Mouse (Mus musculus) hindbrain, embryonic 15.5 days (tissue): ENCODE measurements around the gene Btbd18. TPM values are rescaled to one million over a fixed set of nuclear protein-coding genes. Genes with fewer than 3 reads are reported as not detected.

Experiments used
- ATAC-seq: fragments of 200-750 bp; cut with Nextera tagmentation; 2 replicates; pipeline ENCODE4 v1.8.0; 2017; ENCODE audit warnings: low read depth, moderate number of reproducible peaks, moderate TSS enrichment; ENCODE audit not compliant: low FRiP score
- H3K27ac ChIP-seq: fragments of 300-500 bp; sonication (generic); replicated peaks from 2 replicates; pipeline ENCODE4 v1.5.1; 2015; ENCODE audit warnings: mild to moderate bottlenecking, inconsistent platforms
- H3K27me3 ChIP-seq: fragments of 300-500 bp; sonication (generic); 2 replicates; pipeline ENCODE4 v1.6.1; 2015; ENCODE audit warnings: control low read depth, inconsistent platforms
- H3K36me3 ChIP-seq: fragments of 300-500 bp; sonication (generic); 2 replicates; pipeline ENCODE4 v1.6.1; 2015; ENCODE audit warnings: control low read depth, inconsistent platforms
- H3K4me1 ChIP-seq: fragments of 300-500 bp; sonication (generic); replicated peaks from 2 replicates; pipeline ENCODE4 v1.6.1; 2015; ENCODE audit warnings: control low read depth, inconsistent platforms
- H3K4me2 ChIP-seq: fragments of 300-500 bp; sonication (generic); 2 replicates; pipeline ENCODE4 v1.6.1; 2015; ENCODE audit warnings: moderate library complexity, mild to moderate bottlenecking, inconsistent platforms
- H3K4me3 ChIP-seq: fragments of 300-500 bp; sonication (generic); 2 replicates; pipeline ENCODE4 v1.5.1; 2015; ENCODE audit warnings: mild to moderate bottlenecking, inconsistent platforms
- H3K9ac ChIP-seq: fragments of 300-500 bp; sonication (generic); 2 replicates; pipeline ENCODE4 v1.6.1; 2015; ENCODE audit warnings: inconsistent platforms
- H3K9me3 ChIP-seq: fragments of 300-500 bp; sonication (generic); 2 replicates; pipeline ENCODE4 v1.6.1; 2016; ENCODE audit warnings: control low read depth, inconsistent platforms
- WGBS: fragments of 180-500 bp; shearing (Covaris S2); methylation state at CpG from one replicate; pipeline ENCODE4 v1.1.7; 2015; 5-methylcytosine and 5-hydroxymethylcytosine counted together
- polyA plus RNA-seq: library from polyadenylated mRNA; unstranded; fragments of >200 nt; fragmentation: Nextera tagmentation; extraction: Ambion mirVana; gene quantifications from 2 replicates; pipeline ENCODE4 v1.2.1, GENCODE M21; 2015

Btbd18 gene
- polyA plus RNA-seq, 1 experiment from 2014 or later: 0.10 TPM

DNA sequence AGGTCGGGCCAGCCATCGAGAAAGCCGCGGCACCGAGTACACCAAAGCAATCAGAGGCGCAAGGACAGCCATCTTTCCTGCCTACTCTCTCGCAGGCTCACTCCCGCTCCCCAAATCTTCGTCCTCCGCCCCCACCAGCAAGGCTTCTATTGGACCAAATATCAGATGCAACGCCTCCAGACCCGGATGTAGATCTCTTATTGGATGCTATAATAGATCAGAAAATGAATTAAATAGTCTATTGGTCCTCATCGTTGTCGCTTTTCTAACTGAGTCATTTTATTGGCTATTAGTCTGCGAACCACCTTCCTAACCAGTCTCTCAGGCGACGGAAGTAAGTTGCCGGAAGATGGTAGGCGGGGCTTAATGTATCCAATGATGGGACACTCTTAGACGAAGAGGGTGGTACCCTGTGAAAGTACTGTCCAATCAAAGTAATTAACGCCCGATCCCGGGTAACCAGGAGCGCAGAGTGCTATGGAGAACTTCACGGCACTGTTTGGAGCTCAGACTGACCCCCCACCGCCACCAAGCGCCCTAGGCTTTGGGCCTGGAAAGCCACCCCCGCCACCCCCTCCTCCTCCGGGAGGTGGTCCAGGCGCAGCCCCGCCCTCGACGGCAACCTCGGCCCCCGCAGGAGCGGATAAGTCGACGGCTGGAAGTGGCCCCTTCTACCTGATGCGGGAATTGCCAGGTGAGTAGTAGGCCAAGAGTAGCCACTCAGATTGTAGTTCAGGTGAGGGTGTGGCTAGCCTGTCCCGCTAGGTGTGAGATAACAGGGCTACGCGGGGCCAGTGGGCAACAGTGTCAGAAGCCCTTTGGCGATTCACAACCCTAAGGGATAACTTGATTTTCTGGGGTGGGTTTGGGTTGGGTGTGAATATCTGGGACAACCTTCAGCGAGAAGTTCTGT lies 19.3 kb downstream of the Btbd18 start, which contains the start of the genes Gm28635 and Med19:
TSS of gene Gm28635 (minus strand) at position 74 of the 913 bp plus-strand sequence.
TSS of gene Med19 (plus strand) at position 435 of the 913 bp plus-strand sequence.
- peak within 1 kb of the TSS; percentile 65 for H3K4me2 ChIP-seq
- WGBS: under 1% methylated on average over 44 of the region's 44 CpGs
- no peaks in the 10 kb centered on the region for H3K27me3 ChIP-seq
- H3K27ac ChIP-seq: peak within 1 kb of the TSS; percentile 85
- H3K4me1 ChIP-seq: peaks cover 29% of the 10 kb centered on the region
- H3K4me3 ChIP-seq: peak within 1 kb of the TSS; percentile 97
- H3K36me3 ChIP-seq: peaks cover 28% of the 10 kb centered on the region
- H3K9me3 ChIP-seq: no peaks in the 10 kb centered on the region
- peak within 1 kb of the TSS; percentile 84 for H3K9ac ChIP-seq
- peak; percentile 100 for ATAC-seq

DNA sequence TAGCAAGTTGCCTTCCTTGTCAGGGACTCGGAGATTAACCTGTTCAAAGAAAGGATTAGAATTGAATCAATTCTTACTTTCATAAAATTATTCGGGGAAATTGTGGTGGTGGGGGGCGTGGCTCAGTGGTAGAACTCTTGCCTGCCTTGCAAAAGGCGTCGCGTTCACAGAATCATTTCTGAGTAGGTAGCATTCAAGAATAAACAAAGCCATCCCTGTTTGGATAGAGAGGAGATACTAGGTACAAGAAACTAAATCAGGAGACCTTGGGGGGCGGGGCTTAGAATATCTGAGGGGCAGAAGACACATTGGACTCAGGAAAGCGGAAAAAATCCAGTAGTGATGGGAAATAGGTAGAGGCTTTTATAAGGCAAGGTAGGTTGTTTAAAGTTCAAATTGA lies 20.1 kb downstream of the Btbd18 start, which contains the start of gene Tmx2:
TSS of gene Tmx2 (minus strand) at position 125 of the 400 bp plus-strand sequence.
- peak within 1 kb of the TSS; percentile 77 for H3K9ac ChIP-seq
- peak within 1 kb of the TSS; percentile 65 for H3K4me2 ChIP-seq
- peak within 1 kb of the TSS; percentile 97 for H3K4me3 ChIP-seq
- WGBS: 19% methylated on average over 8 of the region's 8 CpGs
- H3K36me3 ChIP-seq: peaks cover 22% of the 10 kb centered on the region
- no peak for ATAC-seq
- H3K27ac ChIP-seq: peak within 1 kb of the TSS; percentile 85
- H3K27me3 ChIP-seq: no peaks in the 10 kb centered on the region
- H3K9me3 ChIP-seq: no peaks in the 10 kb centered on the region
- H3K4me1 ChIP-seq: peaks cover 29% of the 10 kb centered on the region

GRCm38 (mm10) chr2:84682605-84683183 lies 23.8 kb downstream of the Btbd18 start:
- H3K4me3 ChIP-seq: no peak overlapping the region
- H3K4me2 ChIP-seq: no peak overlapping the region
- no peak for ATAC-seq
- peaks cover 13% of the 10 kb centered on the region for H3K4me1 ChIP-seq
- 91% methylated on average over 6 of the region's 6 CpGs for whole genome bisulfite sequencing
- no peaks in the 10 kb centered on the region for H3K27me3 ChIP-seq
- no peaks in the 10 kb centered on the region for H3K9me3 ChIP-seq
- H3K27ac ChIP-seq: no peak overlapping the region
- H3K36me3 ChIP-seq: peaks cover 31% of the 10 kb centered on the region
- no peak overlapping the region for H3K9ac ChIP-seq

GRCm38 (mm10) chr2:84688080-84688844 lies 29.4 kb downstream of the Btbd18 start:
- no peaks in the 10 kb centered on the region for H3K27me3 ChIP-seq
- peaks cover 78% of the 10 kb centered on the region for H3K36me3 ChIP-seq
- no peak overlapping the region for H3K4me2 ChIP-seq
- no peak overlapping the region for H3K27ac ChIP-seq
- 79% methylated on average over 2 of the region's 2 CpGs for WGBS
- H3K9ac ChIP-seq: no peak overlapping the region
- no peak for ATAC-seq
- no peaks in the 10 kb centered on the region for H3K4me1 ChIP-seq
- no peak overlapping the region for H3K4me3 ChIP-seq
- no peaks in the 10 kb centered on the region for H3K9me3 ChIP-seq

- H3K36me3 ChIP-seq: peaks cover 89% of the 10 kb centered on the region
- H3K27me3 ChIP-seq: no peaks in the 10 kb centered on the region
- H3K4me1 ChIP-seq: no peaks in the 10 kb centered on the region
- 89% methylated on average over 12 of the region's 12 CpGs for WGBS
- no peak overlapping the region for H3K27ac ChIP-seq
- no peak overlapping the region for H3K9ac ChIP-seq
- no peaks in the 10 kb centered on the region for H3K9me3 ChIP-seq
- no peak overlapping the region for H3K4me2 ChIP-seq
- H3K4me3 ChIP-seq: no peak overlapping the region
- ATAC-seq: no peak; the same call in 1 of the 2 replicates
Observed at GRCm38 (mm10) chr2:84690050-84690449, 31.2 kb downstream of the Btbd18 start.

DNA sequence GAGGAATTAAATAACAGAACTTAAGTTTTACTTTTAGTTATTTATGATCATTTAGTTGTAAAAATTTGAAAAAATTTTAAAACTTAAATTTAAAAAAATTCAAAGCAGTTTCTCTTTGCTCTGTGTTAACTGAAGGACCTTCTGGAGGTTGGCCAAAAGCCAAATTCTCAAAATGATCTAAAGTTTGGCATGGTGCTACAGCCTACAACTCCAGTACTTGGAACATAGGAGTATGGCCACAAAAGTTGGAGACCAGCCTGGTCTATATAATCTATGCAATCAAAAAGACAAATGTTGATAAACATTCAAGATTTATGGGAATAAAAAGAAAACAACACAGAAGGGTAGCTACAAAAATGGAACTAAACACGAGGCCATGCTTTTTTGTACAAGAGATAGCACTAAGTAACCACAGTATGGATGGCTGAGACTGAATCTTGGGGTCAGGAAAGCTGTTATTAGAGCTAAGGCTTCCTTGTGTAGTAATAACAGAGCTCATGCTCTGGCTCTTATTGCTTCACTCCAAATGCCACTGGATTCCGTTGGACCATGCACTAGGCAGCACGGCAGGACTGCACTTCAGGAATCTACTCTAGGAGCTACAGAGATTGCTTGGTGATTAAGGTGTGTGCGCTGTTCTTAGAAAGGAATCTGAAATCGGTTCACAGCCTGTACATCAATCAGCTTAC lies 36.3 kb downstream of the Btbd18 start:
- H3K4me3 ChIP-seq: no peak overlapping the region
- WGBS: 95% methylated on average over 5 of the region's 5 CpGs
- H3K9ac ChIP-seq: no peak overlapping the region
- peaks cover 63% of the 10 kb centered on the region for H3K36me3 ChIP-seq
- no peak overlapping the region for H3K27ac ChIP-seq
- no peaks in the 10 kb centered on the region for H3K27me3 ChIP-seq
- H3K4me2 ChIP-seq: no peak overlapping the region
- ATAC-seq: no peak
- no peaks in the 10 kb centered on the region for H3K4me1 ChIP-seq
- no peaks in the 10 kb centered on the region for H3K9me3 ChIP-seq

DNA sequence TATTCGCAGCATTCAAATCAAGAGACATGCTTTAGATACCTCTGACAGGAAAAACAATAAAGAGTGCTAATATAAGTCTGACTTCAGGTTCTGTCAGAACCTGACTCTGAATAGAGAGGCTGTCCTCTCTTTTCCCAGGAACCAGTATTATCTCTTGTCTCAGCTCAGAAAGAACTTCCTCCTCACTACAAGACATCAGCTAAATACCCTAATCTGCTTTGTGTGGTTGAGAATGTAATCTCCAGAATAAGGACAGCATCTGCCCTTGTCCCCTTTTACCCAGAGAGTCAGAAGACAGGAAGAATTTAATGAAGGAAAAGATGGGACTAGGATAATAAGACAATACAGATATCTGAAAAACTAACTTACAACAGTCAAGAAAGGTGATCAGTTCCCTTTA lies 44.6 kb downstream of the Btbd18 start:
- Histone ChIP-seq H3K27me3 (no peaks in the 10 kb centered on the region), H3K4me2 (no peak overlapping the region), H3K9me3 (no peaks in the 10 kb centered on the region), H3K4me3 (no peak overlapping the region), H3K27ac (no peak overlapping the region), H3K9ac (no peak overlapping the region), H3K36me3 (peaks cover 27% of the 10 kb centered on the region), H3K4me1 (peaks cover 16% of the 10 kb centered on the region)
- no peak for ATAC-seq
- 97% methylated on average over 1 of the region's 1 CpGs for WGBS

DNA sequence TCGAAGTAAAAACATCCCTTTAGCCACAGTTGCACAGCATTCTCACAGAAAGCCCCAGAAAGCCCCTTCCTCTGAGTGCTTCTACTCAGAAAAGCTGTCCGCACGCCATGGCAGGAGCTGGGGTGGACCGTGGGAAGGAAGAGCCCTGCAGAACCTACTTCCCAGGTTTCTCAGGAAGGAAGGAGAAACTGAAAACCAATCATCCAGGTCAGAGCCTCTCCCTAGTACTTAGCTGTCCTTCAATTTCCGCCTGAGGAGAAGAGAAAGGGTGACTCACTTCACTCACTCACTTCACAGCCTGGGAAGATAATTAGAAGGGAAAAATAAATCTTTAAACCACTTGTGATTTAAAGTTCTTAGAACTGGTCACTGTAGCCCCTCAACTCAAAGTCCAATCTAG lies 45.5 kb downstream of the Btbd18 start:
- no peak for ATAC-seq
- H3K4me1 ChIP-seq: peaks cover 22% of the 10 kb centered on the region
- H3K4me2 ChIP-seq: no peak overlapping the region
- 84% methylated on average over 5 of the region's 5 CpGs for WGBS
- H3K4me3 ChIP-seq: no peak overlapping the region
- H3K9ac ChIP-seq: no peak overlapping the region
- H3K36me3 ChIP-seq: peaks cover 30% of the 10 kb centered on the region
- H3K9me3 ChIP-seq: no peaks in the 10 kb centered on the region
- H3K27ac ChIP-seq: no peak overlapping the region
- H3K27me3 ChIP-seq: no peaks in the 10 kb centered on the region

DNA sequence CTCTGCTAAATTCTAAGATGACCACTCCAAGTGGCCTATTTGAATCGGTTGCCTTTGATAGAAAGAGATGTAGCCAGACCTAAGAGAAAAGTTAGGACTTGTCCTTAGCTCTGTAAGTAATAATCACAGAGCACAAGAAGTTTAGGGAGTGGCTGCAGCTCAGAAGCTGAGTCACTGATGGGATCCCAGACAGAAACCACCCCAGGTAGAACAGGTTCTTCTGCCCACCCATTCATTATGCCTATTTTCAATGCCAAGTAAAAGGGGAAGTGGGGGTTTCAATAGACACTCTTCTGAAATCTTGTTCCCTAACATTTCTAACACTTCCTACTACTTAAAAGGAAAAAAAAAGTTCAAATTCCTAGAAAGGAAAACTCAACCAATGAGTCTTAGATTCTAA lies 46.4 kb downstream of the Btbd18 start:
- ATAC-seq: no peak
- WGBS: 96% methylated on average over 1 of the region's 1 CpGs
- Histone ChIP-seq H3K4me2 (no peak overlapping the region), H3K27ac (no peak overlapping the region), H3K36me3 (peaks cover 28% of the 10 kb centered on the region), H3K9me3 (no peaks in the 10 kb centered on the region), H3K27me3 (no peaks in the 10 kb centered on the region), H3K4me1 (peaks cover 27% of the 10 kb centered on the region), H3K4me3 (no peak overlapping the region), H3K9ac (no peak overlapping the region)

- H3K9ac ChIP-seq: no peak overlapping the region
- H3K4me2 ChIP-seq: no peak overlapping the region
- peaks cover 31% of the 10 kb centered on the region for H3K36me3 ChIP-seq
- WGBS: 44% methylated on average over 1 of the region's 1 CpGs
- H3K27me3 ChIP-seq: no peaks in the 10 kb centered on the region
- ATAC-seq: no peak
- H3K4me1 ChIP-seq: peaks cover 32% of the 10 kb centered on the region
- H3K9me3 ChIP-seq: no peaks in the 10 kb centered on the region
- H3K27ac ChIP-seq: no peak overlapping the region
- no peak overlapping the region for H3K4me3 ChIP-seq
Observed at GRCm38 (mm10) chr2:84707523-84707922, 48.6 kb downstream of the Btbd18 start.

DNA sequence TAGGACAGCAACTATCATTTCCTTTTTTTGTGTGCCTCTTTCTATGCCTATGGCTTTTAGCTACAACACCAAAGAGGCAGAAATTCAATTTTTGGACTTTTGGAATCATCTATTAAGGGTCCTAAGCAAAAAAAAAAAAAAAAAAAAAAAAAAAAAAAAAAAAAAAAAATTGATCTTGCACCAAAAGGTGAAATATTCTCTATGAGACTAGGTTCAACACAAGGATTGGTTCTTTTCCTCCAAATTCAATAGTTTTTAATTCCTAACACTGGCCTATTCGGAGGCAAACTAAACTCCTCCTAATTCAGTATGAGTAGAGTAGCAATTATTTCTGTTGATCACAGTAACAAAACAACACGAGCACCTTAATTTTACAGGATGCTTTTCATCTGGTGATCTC lies 53.0 kb downstream of the Btbd18 start:
- WGBS: 91% methylated on average over 2 of the region's 2 CpGs
- Histone ChIP-seq H3K27ac (no peak overlapping the region), H3K9me3 (no peaks in the 10 kb centered on the region), H3K27me3 (no peaks in the 10 kb centered on the region), H3K4me3 (no peak overlapping the region), H3K4me2 (no peak overlapping the region), H3K9ac (no peak overlapping the region), H3K4me1 (peaks cover 52% of the 10 kb centered on the region), H3K36me3 (peaks cover 23% of the 10 kb centered on the region)
- no peak for ATAC-seq
